Mouse (Mus musculus): ENCODE results near the gene Dscaml1. TPM values are rescaled to one million over a fixed set of nuclear protein-coding genes. Genes with fewer than 3 reads are reported as not detected.
A peak's percentile ranks its signal among the peaks of the same experiment; 100 is the strongest.

Gene Dscaml1
- polyA plus RNA-seq, 1 experiment from 2014 or later, result 2.3 TPM

- WGBS, result 60% methylated on average over 5 of the region's 5 CpGs
- no peaks in the 10 kb centered on the region for H3K36me3 ChIP-seq
- no peaks in the 10 kb centered on the region for H3K27me3 ChIP-seq
- peak overlapping the region; percentile 95 for H3K27ac ChIP-seq
- H3K4me2 ChIP-seq (replicated peaks), result no peak overlapping the region
- H3K4me1 ChIP-seq, result peaks cover 57% of the 10 kb centered on the region
- ATAC-seq (ENCODE audit: low FRiP score), result no peak
- no peaks in the 10 kb centered on the region for H3K9me3 ChIP-seq (replicated peaks)
- no peak overlapping the region for H3K9ac ChIP-seq
- H3K4me3 ChIP-seq, result no peak overlapping the region
These were observed 236.0 kb downstream of the Dscaml1 start for GRCm38 (mm10) chr9:45662471-45662870.

GRCm38 (mm10) chr9:45663386-45664315 lies 237.2 kb downstream of the Dscaml1 start:
- Histone ChIP-seq H3K4me2 (replicated peaks) (no peak overlapping the region), H3K27ac (peak overlapping the region; percentile 95), H3K4me1 (peaks cover 48% of the 10 kb centered on the region), H3K36me3 (no peaks in the 10 kb centered on the region), H3K9ac (0 out of 2 replicates have a peak overlapping the region, but pooled peaks have one; percentile 15), H3K4me3 (no peak overlapping the region), H3K9me3 (replicated peaks) (no peaks in the 10 kb centered on the region), H3K27me3 (0 out of 2 replicates have a peak, but pooled peaks cover 3% of the 10 kb centered on the region)
- peak; percentile 61 for ATAC-seq (ENCODE audit: low FRiP score)
- WGBS, result 36% methylated on average over 15 of the region's 16 CpGs

GRCm38 (mm10) chr9:45664326-45664725 lies 237.9 kb downstream of the Dscaml1 start:
- Histone ChIP-seq H3K4me1 (peaks cover 48% of the 10 kb centered on the region), H3K9ac (peak overlapping the region; percentile 15; the same call in 1 of the 2 replicates), H3K27me3 (0 out of 2 replicates have a peak, but pooled peaks cover 3% of the 10 kb centered on the region), H3K36me3 (no peaks in the 10 kb centered on the region), H3K4me3 (no peak overlapping the region), H3K9me3 (replicated peaks) (no peaks in the 10 kb centered on the region), H3K4me2 (replicated peaks) (peak overlapping the region; percentile 13; the same call in 1 of the 2 replicates), H3K27ac (peak overlapping the region; percentile 95)
- 0 out of 2 replicates have a peak, but pooled peaks have one; percentile 12 for ATAC-seq (ENCODE audit: low FRiP score)
- 61% methylated on average over 6 of the region's 6 CpGs for WGBS

GRCm38 (mm10) chr9:45664871-45665394 lies 238.5 kb downstream of the Dscaml1 start:
- WGBS, result 25% methylated on average over 15 of the region's 15 CpGs
- peaks cover 48% of the 10 kb centered on the region for H3K4me1 ChIP-seq
- peak overlapping the region; percentile 13; the same call in 1 of the 2 replicates for H3K4me2 ChIP-seq (replicated peaks)
- H3K36me3 ChIP-seq, result no peaks in the 10 kb centered on the region
- no peak overlapping the region for H3K4me3 ChIP-seq
- H3K9me3 ChIP-seq (replicated peaks), result no peaks in the 10 kb centered on the region
- H3K27ac ChIP-seq, result peak overlapping the region; percentile 95
- peak; percentile 82 for ATAC-seq (ENCODE audit: low FRiP score)
- no peak overlapping the region; the same call in 1 of the 2 replicates for H3K9ac ChIP-seq
- 0 out of 2 replicates have a peak, but pooled peaks cover 3% of the 10 kb centered on the region for H3K27me3 ChIP-seq

- H3K4me1 ChIP-seq, result peaks cover 48% of the 10 kb centered on the region
- H3K36me3 ChIP-seq, result no peaks in the 10 kb centered on the region
- H3K9ac ChIP-seq, result no peak overlapping the region
- no peak for ATAC-seq (ENCODE audit: low FRiP score)
- WGBS, result 80% methylated on average over 9 of the region's 9 CpGs
- peak overlapping the region; percentile 93 for H3K27ac ChIP-seq
- H3K4me3 ChIP-seq, result no peak overlapping the region
- H3K27me3 ChIP-seq, result no peaks in the 10 kb centered on the region
- H3K4me2 ChIP-seq (replicated peaks), result no peak overlapping the region; the same call in 1 of the 2 replicates
- H3K9me3 ChIP-seq (replicated peaks), result no peaks in the 10 kb centered on the region
These were observed 249.5 kb downstream of the Dscaml1 start for GRCm38 (mm10) chr9:45675931-45676330.

GRCm38 (mm10) chr9:45676578-45676977 lies 250.2 kb downstream of the Dscaml1 start:
- Histone ChIP-seq H3K9me3 (replicated peaks) (no peaks in the 10 kb centered on the region), H3K4me1 (peaks cover 48% of the 10 kb centered on the region), H3K36me3 (no peaks in the 10 kb centered on the region), H3K27ac (peak overlapping the region; percentile 93), H3K4me3 (no peak overlapping the region), H3K4me2 (replicated peaks) (peak overlapping the region; percentile 27; the same call in 1 of the 2 replicates), H3K27me3 (no peaks in the 10 kb centered on the region), H3K9ac (no peak overlapping the region)
- WGBS, result 18% methylated on average over 8 of the region's 8 CpGs
- ATAC-seq (ENCODE audit: low FRiP score), result peak; percentile 72

GRCm38 (mm10) chr9:45677236-45677781 lies 250.9 kb downstream of the Dscaml1 start:
- Histone ChIP-seq H3K4me3 (no peak overlapping the region), H3K27me3 (no peaks in the 10 kb centered on the region), H3K9ac (no peak overlapping the region), H3K36me3 (no peaks in the 10 kb centered on the region), H3K27ac (peak overlapping the region; percentile 93), H3K4me1 (peaks cover 47% of the 10 kb centered on the region), H3K9me3 (replicated peaks) (no peaks in the 10 kb centered on the region), H3K4me2 (replicated peaks) (peak overlapping the region; percentile 27; the same call in 1 of the 2 replicates)
- ATAC-seq (ENCODE audit: low FRiP score), result peak; percentile 36
- WGBS, result 22% methylated on average over 12 of the region's 12 CpGs

GRCm38 (mm10) chr9:45677952-45678663 lies 251.7 kb downstream of the Dscaml1 start:
- H3K4me2 ChIP-seq (replicated peaks), result no peak overlapping the region
- ATAC-seq (ENCODE audit: low FRiP score), result no peak; the same call in 1 of the 2 replicates
- no peaks in the 10 kb centered on the region for H3K36me3 ChIP-seq
- no peaks in the 10 kb centered on the region for H3K9me3 ChIP-seq (replicated peaks)
- no peak overlapping the region for H3K4me3 ChIP-seq
- 55% methylated on average over 8 of the region's 8 CpGs for WGBS
- peak overlapping the region; percentile 93 for H3K27ac ChIP-seq
- no peak overlapping the region for H3K9ac ChIP-seq
- H3K27me3 ChIP-seq, result no peaks in the 10 kb centered on the region
- peaks cover 43% of the 10 kb centered on the region for H3K4me1 ChIP-seq

- H3K27ac ChIP-seq, result peak overlapping the region; percentile 93
- 78% methylated on average over 4 of the region's 4 CpGs for WGBS
- no peak for ATAC-seq (ENCODE audit: low FRiP score)
- peaks cover 43% of the 10 kb centered on the region for H3K4me1 ChIP-seq
- H3K27me3 ChIP-seq, result no peaks in the 10 kb centered on the region
- no peak overlapping the region for H3K4me3 ChIP-seq
- H3K4me2 ChIP-seq (replicated peaks), result no peak overlapping the region
- no peaks in the 10 kb centered on the region for H3K36me3 ChIP-seq
- no peaks in the 10 kb centered on the region for H3K9me3 ChIP-seq (replicated peaks)
- no peak overlapping the region for H3K9ac ChIP-seq
These were observed 252.2 kb downstream of the Dscaml1 start for GRCm38 (mm10) chr9:45678664-45679026.

GRCm38 (mm10) chr9:45682461-45682998 lies 256.1 kb downstream of the Dscaml1 start:
- 45% methylated on average over 11 of the region's 11 CpGs for WGBS
- Histone ChIP-seq H3K36me3 (no peaks in the 10 kb centered on the region), H3K9ac (no peak overlapping the region), H3K4me1 (peaks cover 21% of the 10 kb centered on the region), H3K4me2 (replicated peaks) (no peak overlapping the region), H3K4me3 (no peak overlapping the region), H3K27me3 (no peaks in the 10 kb centered on the region), H3K27ac (no peak overlapping the region), H3K9me3 (replicated peaks) (no peaks in the 10 kb centered on the region)
- ATAC-seq (ENCODE audit: low FRiP score), result no peak

- peak; percentile 66 for ATAC-seq (ENCODE audit: low FRiP score)
- Histone ChIP-seq H3K27me3 (no peaks in the 10 kb centered on the region), H3K9ac (0 out of 2 replicates have a peak overlapping the region, but pooled peaks have one; percentile 18), H3K36me3 (no peaks in the 10 kb centered on the region), H3K9me3 (replicated peaks) (no peaks in the 10 kb centered on the region), H3K4me1 (peaks cover 40% of the 10 kb centered on the region), H3K27ac (peak overlapping the region; percentile 77), H3K4me2 (replicated peaks) (no peak overlapping the region), H3K4me3 (no peak overlapping the region)
- 46% methylated on average over 10 of the region's 10 CpGs for WGBS
These were observed 267.2 kb downstream of the Dscaml1 start for GRCm38 (mm10) chr9:45693424-45694237.

Data from hindbrain, embryonic 12.5 days (tissue).